Mouse (Mus musculus) right cerebral cortex, adult 2 months (tissue): ENCODE results near the gene Ampd1.

ENCODE experiments used
- DNase-seq, 2 experiments: peaks; one replicate each; pipeline ENCODE4 v3.0.0; 2021 to 2022; ENCODE audit warnings: low spot score in 2 of 2

The Ampd1 gene

DNA sequence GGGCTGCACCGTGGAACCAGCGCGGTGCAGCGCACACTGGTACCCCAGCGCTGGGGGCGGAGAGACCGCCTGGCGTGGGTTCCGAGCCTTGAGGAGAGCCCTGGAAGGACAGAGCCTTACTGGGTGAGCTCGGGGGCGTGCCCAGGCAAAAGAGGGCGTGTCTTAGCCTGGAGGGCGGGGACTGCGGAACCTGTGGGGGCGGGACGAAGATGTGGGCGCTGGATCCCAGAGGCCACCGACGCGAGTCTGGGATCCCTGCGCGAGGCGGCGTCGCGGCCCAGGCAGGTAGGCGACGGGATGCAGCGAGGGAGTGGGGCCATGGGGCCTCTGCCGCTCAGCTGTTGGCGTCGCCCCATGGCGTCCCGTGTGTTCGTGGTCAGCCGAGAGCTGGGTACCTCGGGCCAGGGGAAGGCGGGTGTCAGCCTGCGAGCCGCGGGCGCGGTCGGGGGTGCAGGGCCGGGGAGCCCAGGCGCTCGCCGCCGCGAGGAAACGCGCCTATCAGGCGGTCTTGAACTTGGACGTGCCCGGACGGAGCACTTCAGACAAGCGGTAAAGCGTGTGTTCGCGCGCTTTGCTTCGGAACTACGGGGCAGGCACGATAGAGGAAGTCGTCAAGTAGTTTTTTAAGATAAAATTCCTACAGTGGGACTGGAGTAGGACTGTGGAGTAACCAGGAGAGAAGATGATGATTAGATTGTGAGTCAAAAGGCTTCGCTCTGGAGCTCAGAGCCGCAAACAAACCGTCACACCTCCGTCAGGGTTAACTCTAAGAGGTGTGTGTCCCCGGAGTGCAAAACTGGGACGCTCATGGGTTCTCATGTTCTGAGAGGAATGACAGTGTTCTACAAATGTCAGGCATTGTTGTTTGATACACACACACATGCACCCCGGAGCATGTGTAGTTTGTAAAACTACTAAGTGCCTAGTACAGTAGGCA, 28.9 kb downstream of the Ampd1 start, which contains the start of gene Dennd2c:
Gene Dennd2c, plus strand, starts transcription at position 151 of the 937 bp plus-strand sequence.
- DNase-seq, result peak; percentile 65 to 70

GRCm38 (mm10) chr3:103107565-103108240, 33.9 kb downstream of the Ampd1 start:
- DNase-seq, result no peak

DNA sequence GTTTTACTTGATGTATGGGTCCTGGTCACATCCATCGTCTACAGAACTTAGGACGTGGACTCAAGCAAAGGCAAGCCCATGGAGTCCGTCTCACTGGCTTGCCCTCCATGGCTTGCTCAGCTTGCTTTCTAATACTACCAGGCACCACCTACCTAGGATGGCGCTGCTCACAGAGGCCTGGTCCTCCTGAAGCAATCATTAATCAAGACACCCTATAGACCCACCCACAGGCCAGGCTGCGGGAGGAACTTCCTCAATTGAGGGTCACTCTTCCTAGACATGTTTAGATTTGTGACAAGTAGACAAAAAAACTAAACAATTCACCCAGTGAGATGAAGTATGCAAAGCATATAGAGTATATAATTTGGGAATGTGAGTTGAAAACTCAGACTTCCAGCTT, 38.4 kb downstream of the Ampd1 start:
- no peak for DNase-seq

DNA sequence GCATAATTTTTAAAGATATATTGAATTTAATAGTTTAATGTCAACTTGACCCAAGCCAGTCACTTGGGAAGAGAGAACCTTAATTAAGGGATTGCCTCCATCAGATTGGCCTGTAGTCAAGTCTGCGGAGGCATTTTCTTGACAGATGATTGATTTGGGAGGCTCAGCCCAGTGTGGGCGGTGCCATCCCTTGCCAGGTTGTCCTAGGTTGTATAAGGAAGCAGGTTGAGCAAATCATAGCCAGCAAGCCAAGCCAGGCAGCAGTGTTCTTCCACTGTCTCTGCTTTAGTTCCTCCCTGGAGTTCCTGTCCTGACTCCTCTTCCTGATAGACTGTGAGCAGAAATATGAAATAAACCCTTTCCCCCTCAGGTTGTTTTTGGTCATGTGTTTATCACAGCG, 49.8 kb downstream of the Ampd1 start:
- DNase-seq, result no peak

GRCm38 (mm10) chr3:103126138-103126537, 52.3 kb downstream of the Ampd1 start:
- DNase-seq, result no peak

- DNase-seq, result no peak
These were observed 53.4 kb downstream of the Ampd1 start for GRCm38 (mm10) chr3:103127177-103127576.

- no peak for DNase-seq
These were observed 53.9 kb downstream of the Ampd1 start for GRCm38 (mm10) chr3:103127721-103128120.

- DNase-seq, result no peak
These were observed 54.4 kb downstream of the Ampd1 start for GRCm38 (mm10) chr3:103128251-103128650.

DNA sequence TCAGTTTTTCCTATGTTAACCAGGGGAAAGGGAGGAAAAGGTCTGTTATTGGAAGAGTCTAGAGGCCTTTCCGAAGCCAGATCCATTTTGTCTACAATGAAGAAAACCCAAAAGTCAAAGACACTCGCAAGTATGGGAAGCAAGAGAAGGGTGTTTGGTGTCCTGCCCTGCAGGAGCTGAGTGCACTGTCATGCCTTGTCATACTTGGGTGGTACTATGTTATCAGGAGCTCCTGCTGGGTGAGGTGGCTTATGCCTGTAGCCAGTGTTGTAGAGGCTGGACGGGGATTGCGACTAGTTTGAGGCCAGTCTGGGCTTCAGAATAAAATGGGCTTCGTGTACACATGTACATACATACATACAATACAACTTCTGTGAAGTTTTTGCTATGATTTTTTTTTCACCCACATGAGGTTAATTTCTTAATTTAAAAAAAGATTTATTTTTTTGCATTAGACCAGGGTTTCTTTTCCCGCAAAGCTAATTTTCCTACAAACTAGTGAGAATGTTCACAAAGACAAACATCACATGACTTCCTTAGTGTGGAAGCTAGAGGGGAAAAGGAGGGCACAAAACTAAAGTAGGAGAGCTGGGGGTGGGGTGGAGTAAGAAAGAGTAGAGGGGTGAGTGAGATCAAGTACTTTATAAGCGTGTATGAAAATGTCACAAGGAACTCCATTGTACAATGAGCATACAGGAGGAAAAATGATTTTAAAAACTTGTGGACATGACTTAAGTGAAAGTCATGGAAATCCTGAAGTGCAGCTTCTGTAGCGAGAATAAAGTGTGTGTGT, 55.7 kb downstream of the Ampd1 start:
- no peak for DNase-seq

DNA sequence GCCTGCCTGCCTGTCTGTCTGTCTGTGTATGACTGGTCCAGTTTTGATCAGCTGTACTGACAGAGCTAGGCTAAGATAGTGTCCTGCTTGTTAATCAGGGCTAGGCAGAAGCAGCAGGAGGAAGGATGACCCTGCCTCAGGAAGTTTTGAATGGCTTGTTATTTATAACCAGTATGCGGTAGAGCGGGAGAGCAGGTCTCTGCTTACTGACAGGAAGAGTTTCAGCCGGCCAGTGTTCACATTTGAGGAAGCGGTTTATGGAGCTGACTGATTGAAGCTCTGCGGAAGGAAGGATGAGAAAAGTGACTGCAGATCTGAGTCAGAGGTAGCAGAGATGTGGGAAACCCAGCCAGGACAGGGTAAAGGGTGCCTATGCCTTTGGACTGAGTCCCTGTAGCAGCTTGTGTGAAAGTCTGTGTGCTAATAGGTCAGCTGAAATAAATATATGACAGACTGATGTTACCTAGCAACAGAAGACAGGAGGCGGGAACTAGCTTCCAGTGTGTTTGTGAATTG, 56.5 kb downstream of the Ampd1 start:
- no peak for DNase-seq

- no peak for DNase-seq
These were observed 59.3 kb downstream of the Ampd1 start for GRCm38 (mm10) chr3:103133098-103133497.

GRCm38 (mm10) chr3:103136414-103137077, 62.7 kb downstream of the Ampd1 start:
- no peak for DNase-seq

DNA sequence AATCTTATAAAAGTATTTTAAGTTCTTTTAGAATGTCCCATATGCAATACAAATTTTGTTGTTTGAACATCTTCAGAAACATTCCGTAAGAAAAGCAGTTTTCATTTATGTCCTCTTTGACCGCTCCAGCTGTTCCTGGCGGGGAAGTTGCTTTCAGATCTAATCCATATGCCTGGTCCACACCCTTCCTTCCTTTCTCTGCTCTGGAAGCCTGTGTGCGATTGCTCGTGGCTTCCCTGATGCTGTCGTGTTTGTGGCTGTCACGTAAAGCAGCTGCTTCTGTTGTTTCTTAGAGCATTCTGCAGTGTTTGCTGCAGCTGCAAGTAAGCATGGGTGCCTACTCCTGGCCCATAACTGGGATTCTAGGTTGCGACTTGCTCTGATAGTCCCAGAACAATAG, 65.2 kb downstream of the Ampd1 start:
- DNase-seq, result no peak

GRCm38 (mm10) chr3:103140095-103140838, 66.5 kb downstream of the Ampd1 start:
- DNase-seq, result peak in 1 of 2 experiments; percentile 8

DNA sequence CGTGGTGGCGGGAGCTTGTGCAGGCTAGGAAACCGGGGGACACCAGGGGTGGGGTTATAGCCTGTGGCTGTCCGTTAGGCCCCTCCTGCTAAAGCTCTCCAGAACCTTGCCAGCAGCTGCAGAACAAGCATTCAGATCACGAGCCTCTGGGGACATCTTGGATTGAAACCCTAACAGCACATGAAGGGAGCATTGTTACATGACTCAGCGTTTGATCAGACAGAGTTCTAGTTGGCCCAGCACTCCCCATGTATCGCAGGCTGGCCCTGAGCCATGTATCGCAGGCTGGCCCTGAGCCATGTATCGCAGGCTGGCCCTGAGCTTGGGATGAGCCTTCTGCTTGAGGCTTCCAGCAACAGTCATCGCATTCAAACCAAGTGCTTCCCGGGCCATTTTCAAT, 67.5 kb downstream of the Ampd1 start:
- DNase-seq, result no peak

DNA sequence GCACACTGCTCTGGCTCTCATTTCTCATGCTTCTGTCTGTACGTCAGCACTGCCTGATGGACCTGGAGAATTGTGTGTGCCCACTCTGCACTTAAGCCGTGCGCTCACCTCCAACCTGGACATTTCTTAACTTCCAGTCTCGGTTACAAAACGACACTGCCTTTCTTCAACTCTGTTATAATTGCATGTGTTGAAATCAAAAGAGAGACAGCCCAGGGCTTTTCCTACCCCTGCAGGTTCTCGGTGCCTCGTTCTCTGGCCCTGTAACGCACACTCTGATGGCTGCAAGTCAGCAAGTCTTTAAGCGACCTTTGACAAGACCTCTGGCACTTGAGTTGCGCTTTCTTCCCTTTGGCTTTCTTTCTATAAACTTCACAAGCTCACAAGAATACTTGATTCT, 68.6 kb downstream of the Ampd1 start:
- DNase-seq, result no peak

DNA sequence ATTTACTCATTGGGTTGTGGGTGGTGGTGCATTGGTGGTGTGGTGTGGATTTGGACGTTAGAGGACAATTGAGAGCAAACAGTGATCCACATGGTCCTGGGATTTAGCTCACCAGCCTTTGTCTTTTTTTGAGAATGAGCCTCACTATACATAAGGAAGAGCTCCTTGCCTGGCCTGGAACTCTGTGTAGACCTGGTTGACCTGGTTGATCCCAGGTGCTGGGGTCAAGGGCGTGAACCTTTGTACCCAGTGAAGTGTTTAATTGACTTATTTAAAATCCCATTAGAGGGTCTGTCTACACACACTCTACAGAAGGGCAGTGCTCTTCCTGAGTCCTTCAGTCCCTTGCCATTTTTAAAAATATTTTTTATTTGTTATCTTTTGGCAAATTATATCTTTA, 71.5 kb downstream of the Ampd1 start:
- no peak for DNase-seq

GRCm38 (mm10) chr3:103145791-103146190, 72.0 kb downstream of the Ampd1 start:
- DNase-seq, result no peak

- no peak for DNase-seq
These were observed 72.7 kb downstream of the Ampd1 start for GRCm38 (mm10) chr3:103146330-103147166.

DNA sequence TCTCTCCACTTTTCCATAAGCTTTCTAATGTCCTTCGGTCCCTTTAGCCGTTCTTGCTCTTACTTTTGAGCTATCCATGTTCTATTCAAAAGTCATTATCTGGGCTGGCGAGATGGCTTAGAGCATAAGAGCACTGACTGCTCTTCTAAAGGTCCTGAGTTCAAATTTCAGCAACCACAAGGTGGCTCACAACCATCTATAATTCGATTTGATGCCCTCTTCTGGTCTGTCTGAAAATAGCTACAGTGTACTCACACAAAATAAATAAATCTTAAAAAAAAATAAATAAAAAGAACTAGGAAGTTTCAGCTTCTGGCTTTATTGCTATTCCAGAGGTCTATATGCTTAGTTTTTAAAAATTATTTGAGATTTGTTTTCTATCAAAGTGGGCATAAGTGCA, 74.0 kb downstream of the Ampd1 start:
- no peak for DNase-seq
